Mouse (Mus musculus): ENCODE results near the gene Ncam1. TPM values are rescaled to one million over a fixed set of nuclear protein-coding genes. Genes with fewer than 3 reads are reported as not detected.

The Ncam1 gene
- total RNA-seq, 2 experiments from 2014 or later: 10.9 to 12.0 TPM

DNA sequence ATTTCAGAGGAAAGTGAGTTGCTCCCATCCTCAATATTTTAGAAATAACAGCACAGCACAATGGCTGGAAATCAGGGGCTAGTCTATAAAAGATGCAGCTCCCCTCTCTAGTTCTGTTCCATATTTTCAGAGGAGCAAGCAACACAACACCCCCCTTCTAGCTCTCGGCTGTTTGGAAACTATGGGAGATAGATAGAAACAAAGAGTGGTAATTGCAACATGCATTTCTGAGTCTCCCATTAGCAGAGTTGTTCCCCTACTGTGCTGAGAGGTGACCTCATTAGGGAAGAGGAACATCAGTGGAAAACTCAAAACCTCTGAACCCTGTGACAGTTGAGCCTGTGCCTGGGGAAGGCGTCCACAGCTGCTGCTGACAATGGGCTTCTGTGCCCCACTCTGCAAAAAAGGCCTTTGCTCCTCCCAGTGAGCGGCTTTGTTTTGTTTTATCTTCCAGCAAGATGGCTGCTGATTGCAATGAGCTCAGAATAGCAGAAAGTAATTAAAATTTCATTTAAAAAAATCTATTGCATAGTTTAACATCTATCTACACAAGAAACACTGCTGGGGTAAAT is 174.7 kb downstream of the Ncam1 start:
- no peak for ATAC-seq (ENCODE audit: poor library complexity, severe bottlenecking)

DNA sequence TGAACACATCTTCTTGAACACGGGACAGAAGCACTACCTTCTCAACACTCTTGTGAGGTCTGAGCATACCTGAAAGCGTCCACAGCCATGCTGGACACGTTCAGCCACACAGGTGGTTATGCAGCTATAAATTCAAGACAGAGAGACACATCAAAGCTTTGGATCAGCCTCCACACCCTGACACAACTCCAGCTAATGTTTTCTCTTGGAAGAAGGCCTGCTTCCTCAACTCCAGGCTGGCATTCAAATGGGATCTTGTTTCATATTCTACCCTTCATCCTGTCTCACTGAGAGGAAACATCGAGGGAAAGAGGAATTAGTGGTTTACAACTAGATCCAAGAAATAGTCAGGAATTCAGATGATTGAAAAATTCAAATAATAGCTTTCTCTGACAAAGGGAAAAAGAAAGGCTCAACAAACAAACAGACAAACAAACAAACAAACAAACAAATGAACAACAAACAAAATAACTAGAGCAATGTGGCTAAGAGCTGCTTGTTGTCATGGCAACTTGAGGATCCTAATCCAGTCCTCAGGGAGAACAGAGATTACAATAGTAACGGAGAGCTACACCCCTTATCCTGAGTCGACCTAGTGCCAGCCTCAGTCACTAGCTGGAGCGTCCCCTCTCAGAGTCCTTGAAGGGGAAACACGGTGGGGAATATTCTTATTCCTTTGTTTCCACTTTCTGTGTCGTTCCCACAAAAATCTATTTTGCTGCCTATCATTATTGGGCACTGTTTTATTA is 175.6 kb downstream of the Ncam1 start:
- ATAC-seq (ENCODE audit: poor library complexity, severe bottlenecking): no peak

DNA sequence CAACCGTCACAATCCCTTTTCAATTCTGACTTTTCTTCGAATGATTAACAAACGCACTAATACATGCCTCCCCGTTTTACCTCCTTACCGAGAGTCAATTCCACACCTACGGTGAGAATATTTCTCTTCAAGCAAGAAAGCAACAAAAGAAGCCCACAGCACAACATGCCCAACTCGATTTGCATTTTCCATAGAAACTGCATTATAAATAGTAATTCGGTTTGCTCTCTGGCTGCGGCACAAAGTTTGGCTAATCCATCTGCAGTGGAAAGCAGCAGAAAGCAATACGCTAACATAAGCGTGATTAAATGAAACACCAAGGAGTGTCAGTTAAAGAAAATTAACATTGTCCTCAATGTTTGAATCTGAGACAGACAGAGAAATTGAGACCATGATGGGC is 177.0 kb downstream of the Ncam1 start:
- no peak for ATAC-seq (ENCODE audit: poor library complexity, severe bottlenecking)

DNA sequence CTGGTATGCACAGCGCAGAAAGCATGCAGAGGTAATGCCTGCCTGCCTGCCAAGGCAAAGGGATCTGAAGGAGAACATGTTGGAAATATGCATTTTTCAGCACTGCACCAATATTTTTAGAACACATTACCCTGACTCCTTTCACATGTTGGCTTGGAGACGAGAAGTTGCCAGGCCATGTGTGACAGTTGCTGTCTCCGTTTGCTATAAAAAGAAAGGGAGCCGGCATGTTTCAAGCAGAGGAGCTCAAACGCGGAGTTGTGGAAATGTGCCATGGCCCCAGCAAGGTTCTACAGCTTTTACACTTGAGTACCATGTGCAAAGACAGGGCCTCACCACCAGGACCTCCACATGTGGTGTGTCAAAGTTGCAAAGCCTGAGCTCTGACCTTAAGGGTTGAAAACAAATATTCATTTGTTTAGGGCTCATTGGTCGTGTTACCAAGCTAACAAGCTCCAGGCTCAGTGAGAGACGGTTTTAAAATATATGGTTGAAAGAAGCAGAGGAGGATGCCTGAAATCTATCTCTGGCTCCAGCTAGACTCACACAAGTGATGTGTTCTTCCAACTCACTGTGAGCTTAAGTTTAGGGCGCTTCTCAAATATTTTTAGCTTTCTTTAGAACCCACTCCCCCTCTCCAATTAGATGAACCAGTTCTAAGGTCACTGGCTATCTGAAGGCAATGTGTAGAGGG is 179.9 kb downstream of the Ncam1 start:
- no peak for ATAC-seq (ENCODE audit: poor library complexity, severe bottlenecking)

DNA sequence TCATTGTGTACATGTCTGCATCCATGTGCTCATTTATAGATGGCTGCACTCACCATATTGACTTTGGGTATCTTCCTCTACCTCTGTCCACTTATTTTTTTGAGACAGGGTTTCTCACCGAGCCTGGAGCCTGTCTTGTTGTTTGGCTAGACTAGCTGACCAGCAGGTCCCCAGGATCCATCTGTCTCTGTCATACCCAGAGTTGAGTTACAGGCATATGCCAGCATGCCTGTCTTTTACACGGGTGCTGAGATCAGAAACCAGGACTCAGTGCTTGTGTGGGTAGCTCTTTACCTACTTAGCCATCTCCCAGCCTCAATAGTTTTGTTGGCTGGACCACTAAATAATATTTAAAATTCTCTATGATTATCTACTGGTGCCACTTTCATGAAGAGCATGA is 180.5 kb downstream of the Ncam1 start:
- ATAC-seq (ENCODE audit: poor library complexity, severe bottlenecking): no peak

DNA sequence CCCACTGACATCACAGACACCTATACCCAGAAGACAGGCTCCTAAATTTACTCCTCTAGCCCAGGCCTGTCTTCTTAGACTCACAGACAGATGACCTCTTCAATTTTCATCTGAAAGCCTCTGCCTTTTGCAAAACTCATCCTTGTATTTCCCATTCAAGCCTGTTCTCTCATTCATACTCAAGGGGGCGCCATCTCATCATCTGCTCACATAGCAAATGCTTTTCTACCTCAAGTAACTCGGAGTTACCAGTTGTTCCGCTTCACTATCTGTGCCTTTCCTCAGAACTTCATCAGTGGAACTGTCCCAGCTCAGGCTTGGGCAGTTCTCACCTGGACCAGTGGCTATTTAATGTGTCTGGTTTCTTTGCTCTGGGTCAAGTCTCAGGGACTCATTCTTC is 181.5 kb downstream of the Ncam1 start:
- ATAC-seq (ENCODE audit: poor library complexity, severe bottlenecking): no peak

DNA sequence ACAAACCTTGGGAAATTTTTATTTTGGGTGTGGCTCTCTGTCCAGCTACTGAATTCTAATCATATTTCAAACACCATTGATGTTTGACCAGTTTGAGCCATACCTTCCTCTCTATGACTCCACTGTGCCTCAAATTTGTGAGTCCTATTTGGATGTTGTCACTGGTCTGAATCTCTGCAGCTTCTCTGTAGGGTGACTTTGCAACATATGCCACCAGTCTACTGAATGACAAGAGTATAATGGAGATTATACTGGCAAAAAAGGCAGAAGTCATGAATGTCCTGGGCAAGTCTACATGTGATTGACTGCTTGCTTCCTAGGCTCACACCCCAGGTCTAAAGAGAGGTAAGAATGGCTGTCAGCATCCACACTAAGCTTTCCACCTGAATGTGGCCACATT is 186.3 kb downstream of the Ncam1 start:
- no peak for ATAC-seq (ENCODE audit: poor library complexity, severe bottlenecking)

DNA sequence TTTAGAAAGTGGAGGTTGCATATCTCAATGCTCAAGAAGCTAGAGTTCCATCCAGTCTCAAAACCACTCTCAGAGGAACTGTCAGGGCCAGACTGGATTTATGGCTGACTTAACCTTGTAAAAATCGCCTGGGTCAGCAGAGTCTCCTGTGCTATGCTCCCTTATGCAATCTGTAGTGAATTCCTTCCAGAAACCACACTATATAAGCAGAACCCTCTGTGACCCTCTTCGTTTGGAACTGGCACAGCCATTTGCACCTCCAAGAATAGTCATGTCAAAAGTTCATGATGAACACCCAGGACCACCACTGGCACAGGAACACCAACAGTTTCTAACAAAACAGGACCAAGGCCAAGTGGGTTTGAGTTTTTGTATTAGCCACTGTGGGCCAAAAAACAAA is 190.5 kb downstream of the Ncam1 start:
- no peak for ATAC-seq (ENCODE audit: poor library complexity, severe bottlenecking)

DNA sequence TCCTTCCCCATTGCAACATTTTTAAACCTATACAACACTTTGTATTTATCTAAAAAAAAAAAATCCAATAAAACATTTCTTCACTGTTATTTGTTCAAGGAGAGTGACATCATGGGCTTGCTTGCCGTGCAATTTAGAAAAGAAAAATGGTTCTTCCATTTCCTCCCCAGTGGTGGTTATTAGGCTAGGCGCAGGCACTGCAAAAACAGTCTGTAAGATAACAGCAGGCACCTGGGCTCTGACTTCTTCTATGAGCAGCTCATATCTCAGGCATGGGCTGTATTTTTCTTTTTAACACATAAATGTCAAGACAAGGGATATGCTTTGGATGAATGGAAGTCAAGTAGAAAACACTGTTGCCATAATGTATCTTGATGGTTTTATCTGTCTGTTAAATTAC is 192.0 kb downstream of the Ncam1 start:
- ATAC-seq (ENCODE audit: poor library complexity, severe bottlenecking): no peak

DNA sequence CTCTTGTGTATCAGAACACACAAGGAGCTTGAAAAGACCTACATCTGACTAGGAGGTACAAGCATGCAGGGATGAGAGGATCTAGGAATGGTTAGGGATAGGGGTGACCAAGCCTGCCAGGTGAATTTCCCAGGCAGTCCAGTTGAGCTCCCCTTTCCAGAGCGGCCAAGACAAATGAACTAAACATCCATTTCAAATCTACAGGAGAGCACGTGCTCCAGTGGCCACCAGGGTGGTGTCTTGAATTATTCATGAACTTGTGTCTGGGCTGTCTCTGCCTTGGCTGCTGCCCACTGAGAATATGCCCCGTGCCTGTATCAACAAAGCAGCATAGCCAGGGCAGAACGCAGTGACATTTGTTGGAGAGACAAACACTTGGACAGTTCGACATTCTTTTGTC is 192.4 kb downstream of the Ncam1 start:
- ATAC-seq (ENCODE audit: poor library complexity, severe bottlenecking): no peak

DNA sequence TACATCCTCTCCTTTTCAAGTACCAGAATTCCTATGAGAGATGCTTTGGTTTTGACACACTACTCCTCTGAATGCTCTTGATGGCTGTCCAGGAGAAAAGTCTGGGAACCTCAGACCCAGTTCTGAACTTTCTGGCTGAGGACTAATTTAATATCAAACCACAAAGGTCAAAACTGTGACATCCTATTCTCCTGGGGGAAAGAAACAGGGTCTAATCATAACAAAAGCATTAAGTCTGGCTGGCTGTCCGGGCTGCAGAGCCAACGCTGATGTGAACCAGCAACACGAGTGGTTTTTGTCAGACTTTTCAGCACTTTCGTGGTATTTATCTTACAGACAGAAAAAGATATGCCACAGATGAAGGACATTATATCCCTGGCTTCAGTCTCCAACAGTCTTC is 192.9 kb downstream of the Ncam1 start:
- ATAC-seq (ENCODE audit: poor library complexity, severe bottlenecking): no peak

DNA sequence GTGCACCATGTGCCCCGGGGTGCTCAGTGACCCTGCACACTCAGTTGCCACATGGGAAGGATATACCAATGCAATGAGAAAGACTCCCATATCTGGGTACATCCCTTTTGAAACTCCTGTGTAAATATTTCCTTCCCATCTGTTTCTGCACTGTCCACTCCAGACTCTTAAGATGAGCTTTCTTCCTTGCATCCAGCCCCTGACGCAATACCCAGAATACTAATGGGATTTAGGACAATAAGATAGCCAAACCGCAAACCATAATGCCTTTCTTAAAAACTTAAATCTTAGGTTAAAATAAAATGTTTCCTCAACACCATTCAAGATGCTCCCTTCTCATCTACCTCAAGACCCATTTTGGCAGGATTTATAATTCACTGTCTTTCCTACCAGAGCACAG is 193.4 kb downstream of the Ncam1 start:
- no peak for ATAC-seq (ENCODE audit: poor library complexity, severe bottlenecking)

DNA sequence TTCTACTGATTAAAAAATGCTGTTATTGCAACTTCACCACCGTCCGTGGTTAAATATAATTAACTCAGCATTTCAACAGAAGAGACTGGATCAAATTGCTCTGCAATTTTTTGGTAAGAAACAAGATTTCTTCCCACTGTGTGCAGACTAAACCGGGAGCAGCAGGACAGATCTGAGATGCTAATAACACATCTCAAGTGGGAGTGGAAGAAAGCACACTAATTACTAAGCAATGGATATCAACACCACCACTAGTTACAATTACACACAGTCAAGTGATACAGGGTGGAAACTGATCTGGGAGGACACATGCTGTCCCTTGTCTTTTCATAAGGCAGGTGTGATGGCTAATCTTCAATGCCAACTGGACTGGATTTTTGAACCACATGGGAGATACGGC is 197.5 kb downstream of the Ncam1 start:
- no peak for ATAC-seq (ENCODE audit: poor library complexity, severe bottlenecking)

DNA sequence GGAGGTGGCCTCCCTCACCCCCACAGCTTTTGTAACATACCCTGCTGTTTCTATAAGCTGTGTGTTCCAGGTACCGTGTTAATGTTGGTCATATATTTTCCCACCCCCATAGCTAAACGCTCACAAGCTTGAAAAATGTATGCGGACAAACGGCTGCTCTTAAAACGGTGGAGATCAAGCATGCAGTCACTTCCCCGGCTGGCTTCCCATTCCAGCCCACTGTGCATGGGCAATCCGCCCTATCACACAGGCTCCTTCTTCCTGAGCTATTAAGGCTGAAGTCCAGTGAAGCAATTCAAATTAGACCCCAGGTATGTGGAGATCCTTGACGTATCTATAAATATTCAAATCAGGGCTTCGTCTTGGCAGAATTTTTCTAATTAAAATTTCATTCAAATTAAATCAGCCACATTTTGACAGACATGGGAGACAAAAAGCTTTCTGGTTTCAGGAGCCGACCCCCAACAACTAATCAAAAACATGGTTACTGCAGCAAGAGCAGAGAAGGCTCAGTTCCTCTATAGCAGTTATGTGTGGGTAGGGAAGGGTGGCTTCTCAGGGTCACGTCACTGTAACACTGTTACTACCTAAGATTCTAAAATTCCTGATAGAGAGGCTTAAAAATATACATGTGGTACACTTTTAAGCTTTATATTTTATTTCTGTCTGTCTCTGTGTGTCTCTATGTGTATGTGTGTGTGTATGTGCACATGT is 202.9 kb downstream of the Ncam1 start:
- ATAC-seq (ENCODE audit: poor library complexity, severe bottlenecking): no peak

DNA sequence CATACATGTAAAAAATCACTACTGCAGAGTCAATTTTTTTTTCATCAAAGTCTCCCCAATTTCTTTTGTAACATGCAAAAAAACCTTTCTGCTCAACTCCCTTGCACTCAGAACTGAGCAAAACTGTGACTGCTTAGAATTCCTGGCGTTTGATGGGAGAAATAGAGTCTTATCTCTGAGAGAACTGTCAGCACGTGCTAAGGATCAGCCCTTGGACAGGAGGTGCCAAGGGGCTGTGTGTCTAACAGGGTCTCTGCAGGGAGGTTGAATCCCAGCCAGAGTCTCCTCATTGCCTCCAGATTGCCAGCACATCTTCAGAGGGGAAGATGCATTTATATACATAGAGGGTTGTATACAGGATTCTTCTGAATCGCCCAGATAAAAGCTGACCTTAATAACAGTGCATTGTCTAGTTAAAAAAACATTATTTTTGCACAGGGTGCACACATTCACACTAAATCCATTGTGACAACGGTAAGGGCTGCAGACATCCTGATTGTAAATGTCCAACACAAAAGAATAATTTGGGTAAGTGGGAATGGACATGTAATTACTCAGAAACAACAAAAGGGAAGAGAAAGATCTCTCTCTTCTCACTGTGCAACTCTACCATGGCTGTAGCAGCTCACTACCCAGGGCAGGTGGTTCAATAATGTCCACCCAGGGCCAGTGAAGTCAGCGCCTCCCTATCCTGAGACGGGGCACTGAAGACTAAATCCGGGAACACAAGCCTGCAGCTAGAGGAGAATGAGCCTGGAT is 203.7 kb downstream of the Ncam1 start:
- no peak for ATAC-seq (ENCODE audit: poor library complexity, severe bottlenecking)

DNA sequence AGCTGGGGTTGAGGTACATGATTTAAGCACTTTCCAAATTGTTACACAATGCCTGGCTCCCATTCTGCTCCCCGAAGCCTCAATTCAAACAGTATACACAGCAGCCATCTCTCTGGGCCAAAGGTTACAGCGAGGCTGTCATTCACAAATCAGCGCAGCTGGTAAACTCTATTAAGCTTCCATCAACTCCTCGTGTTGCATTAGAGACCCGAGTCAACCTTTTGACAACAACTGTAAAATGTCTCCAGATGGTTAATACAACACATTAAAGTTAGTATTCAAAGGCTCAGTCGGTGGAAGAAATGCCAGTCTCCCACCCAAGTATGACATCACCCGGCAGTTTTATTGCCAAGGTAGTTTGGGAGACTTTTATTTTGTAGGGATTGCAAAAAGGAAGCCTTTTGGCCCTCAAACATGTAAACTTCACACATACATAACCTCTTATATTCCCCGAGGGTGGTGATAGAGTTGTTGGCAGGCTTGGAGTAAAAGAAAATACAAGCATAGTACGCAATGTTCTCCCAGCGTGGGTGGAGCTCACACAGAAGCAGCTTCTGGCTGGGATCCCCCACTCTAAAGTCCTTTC is 204.7 kb downstream of the Ncam1 start:
- ATAC-seq (ENCODE audit: poor library complexity, severe bottlenecking): no peak

DNA sequence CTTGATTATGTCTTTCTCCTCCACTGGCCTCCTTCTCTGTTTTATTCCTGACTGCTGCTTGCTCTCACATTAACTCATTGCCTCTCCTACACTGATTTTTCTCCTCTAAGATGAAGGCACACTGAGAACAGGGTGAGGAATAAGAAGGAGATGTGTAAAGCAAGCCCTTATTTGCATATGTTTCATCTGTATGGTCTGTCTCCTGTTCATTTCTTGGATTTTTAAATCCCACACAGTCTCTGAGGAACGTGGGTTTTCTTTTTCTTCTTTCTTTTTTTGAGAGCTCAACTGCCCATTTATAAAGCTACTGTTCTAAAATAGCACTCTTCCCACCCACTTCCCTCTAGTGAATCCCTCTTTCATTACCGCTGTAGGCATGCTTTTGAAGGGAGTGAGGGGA is 206.7 kb downstream of the Ncam1 start:
- no peak for ATAC-seq (ENCODE audit: poor library complexity, severe bottlenecking)

DNA sequence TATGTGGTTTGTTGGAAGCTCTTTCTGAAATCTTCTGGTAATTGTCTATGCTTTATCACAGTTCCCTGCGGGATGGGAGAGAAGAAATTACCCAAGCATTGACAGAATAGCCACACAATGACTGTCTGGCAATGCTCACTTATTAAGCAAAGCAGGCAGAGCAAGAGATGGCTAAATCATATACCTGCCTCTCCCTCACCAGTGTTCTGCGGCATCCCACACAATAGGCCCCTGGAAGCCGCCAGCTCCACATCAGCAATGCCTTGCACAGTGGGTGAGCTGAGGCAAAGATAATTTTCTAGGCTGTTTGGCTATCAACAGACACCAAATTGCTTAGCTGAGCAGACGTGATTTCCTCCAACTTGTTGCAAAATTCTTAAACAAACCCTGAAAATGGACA is 208.5 kb downstream of the Ncam1 start:
- ATAC-seq (ENCODE audit: poor library complexity, severe bottlenecking): no peak

DNA sequence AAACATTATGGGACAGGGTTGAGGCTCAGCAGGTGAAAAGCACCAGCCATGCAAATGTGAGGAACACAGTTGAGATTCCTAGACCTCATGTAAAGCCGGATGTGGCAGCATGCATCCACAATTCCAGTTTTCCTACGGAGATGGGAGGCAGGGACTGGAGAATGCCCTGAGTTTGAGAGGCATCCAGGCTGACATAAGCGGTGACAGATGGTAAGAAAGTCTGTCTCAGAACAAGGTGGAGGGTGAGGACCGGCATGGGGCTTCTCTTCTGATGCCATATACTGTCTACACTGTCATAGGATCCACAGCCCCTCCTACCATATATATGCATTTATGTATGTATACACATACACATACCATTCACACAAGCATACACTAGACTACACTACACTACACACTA is 221.6 kb downstream of the Ncam1 start:
- ATAC-seq (ENCODE audit: poor library complexity, severe bottlenecking): no peak

DNA sequence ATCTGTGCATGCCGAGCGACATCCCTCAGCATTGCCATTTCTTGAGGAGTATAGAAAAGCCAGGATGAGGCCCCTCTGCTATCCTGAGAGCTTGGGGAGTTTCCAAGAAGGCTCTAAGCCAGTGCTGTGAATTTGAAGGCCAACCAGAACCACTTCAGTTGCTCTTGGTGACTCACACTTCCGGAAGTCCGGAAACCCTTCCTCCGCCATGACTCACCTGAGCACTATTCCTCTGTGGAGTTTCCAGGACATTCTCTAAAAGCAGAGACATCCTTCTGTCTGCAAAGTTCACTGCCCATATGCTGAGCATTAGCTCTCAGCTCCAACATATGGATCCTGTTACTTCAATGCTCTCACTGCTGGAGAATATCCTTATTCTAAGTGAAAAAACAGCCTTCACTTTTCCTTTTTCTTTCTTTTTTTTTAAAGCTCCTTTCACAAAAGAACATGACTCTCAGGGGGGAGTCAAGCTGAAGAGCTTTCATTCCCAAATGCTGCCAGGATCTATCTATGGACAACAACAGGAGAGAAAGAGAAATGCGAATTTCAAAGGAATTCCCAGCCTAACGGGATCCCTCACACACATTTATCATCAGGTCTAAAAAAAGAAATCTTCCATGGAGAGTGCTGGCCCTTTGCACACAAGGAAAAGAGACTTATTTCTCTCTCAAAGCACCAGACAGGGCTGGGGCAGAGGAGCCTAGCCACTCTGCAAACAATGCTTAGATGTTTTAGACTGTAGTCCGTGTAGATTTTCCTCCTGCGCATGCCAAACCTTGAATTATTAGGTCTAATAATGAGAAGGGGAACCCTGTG is 226.8 kb downstream of the Ncam1 start:
- ATAC-seq (ENCODE audit: poor library complexity, severe bottlenecking): no peak

All from megakaryocyte, adult 5-6 weeks (primary cell).